Mouse (Mus musculus) forebrain, postnatal 0 days (tissue): ENCODE data around the gene Fndc4. TPM values are rescaled to one million over a fixed set of nuclear protein-coding genes. Genes with fewer than 3 reads are reported as not detected.
A peak's percentile ranks its signal among the peaks of the same experiment; 100 is the strongest.

Experiments used
- ATAC-seq: fragments of 200-750 bp; cut with Nextera tagmentation; 2 replicates; pipeline ENCODE4 v1.8.0; 2017; ENCODE audit warnings: mild to moderate bottlenecking, moderate library complexity
- DNase-seq: peaks from one replicate; pipeline ENCODE4 v3.0.0-alpha.2; 2015
- H3K27ac ChIP-seq: fragments of 300-500 bp; sonication (generic); 2 replicates; pipeline ENCODE4 v1.5.1; 2014; ENCODE audit warnings: low read depth, mild to moderate bottlenecking, antibody characterized with exemption, low read length, moderate library complexity, mixed read lengths
- H3K27me3 ChIP-seq: fragments of 300-500 bp; sonication (generic); 2 replicates; pipeline ENCODE4 v1.6.1; 2014; ENCODE audit warnings: mild to moderate bottlenecking, low read length, mixed read lengths; ENCODE audit not compliant: insufficient read depth
- H3K36me3 ChIP-seq: fragments of 300-500 bp; sonication (generic); 2 replicates; pipeline ENCODE4 v1.6.1; 2014; ENCODE audit warnings: mild to moderate bottlenecking, moderate library complexity; ENCODE audit not compliant: insufficient read depth
- H3K4me1 ChIP-seq: fragments of 300-500 bp; sonication (generic); 2 replicates; pipeline ENCODE4 v1.6.1; 2014; ENCODE audit warnings: antibody characterized with exemption; ENCODE audit not compliant: insufficient read depth
- H3K4me2 ChIP-seq: fragments of 300-500 bp; sonication (generic); 2 replicates; pipeline ENCODE4 v1.6.1; 2014; ENCODE audit warnings: low read depth, mild to moderate bottlenecking, moderate library complexity
- H3K4me3 ChIP-seq: fragments of 300-500 bp; sonication (generic); 2 replicates; pipeline ENCODE4 v1.5.1; 2014; ENCODE audit warnings: low read depth, low read length, mixed read lengths
- H3K9ac ChIP-seq: fragments of 300-500 bp; sonication (generic); 2 replicates; pipeline ENCODE4 v1.6.1; 2014; ENCODE audit warnings: mild to moderate bottlenecking
- H3K9me3 ChIP-seq: fragments of 300-500 bp; sonication (generic); 2 replicates; pipeline ENCODE4 v1.6.1; 2016; ENCODE audit warnings: low read length
- CTCF ChIP-seq: sonication (generic); IDR thresholded peaks from 2 replicates; pipeline ENCODE4 v1.5.1; 2016; ENCODE audit warnings: antibody characterized with exemption, control low read depth, low read depth
- WGBS: fragments of 180-500 bp; shearing (Covaris S2); extraction: QIAGEN DNeasy Blood & Tissue Kit; methylation state at CpG from one replicate; pipeline ENCODE4 v1.1.7; 2014; 5-methylcytosine and 5-hydroxymethylcytosine counted together
- polyA plus RNA-seq: library from polyadenylated mRNA; unstranded; fragments of >200 nt; fragmentation: Nextera tagmentation; extraction: Ambion mirVana; gene quantifications from 2 replicates; pipeline ENCODE4 v1.2.1, GENCODE M21; 2015
- total RNA-seq: library from RNA; depleted of rRNA; stranded (reverse); fragments of >200 nt; gene quantifications from 2 replicates; pipeline ENCODE4 v1.2.3, GENCODE M21; 2014

Fndc4 gene
- total and polyA plus RNA-seq, 2 experiments from 2014 or later, result 108 to 156 TPM

DNA sequence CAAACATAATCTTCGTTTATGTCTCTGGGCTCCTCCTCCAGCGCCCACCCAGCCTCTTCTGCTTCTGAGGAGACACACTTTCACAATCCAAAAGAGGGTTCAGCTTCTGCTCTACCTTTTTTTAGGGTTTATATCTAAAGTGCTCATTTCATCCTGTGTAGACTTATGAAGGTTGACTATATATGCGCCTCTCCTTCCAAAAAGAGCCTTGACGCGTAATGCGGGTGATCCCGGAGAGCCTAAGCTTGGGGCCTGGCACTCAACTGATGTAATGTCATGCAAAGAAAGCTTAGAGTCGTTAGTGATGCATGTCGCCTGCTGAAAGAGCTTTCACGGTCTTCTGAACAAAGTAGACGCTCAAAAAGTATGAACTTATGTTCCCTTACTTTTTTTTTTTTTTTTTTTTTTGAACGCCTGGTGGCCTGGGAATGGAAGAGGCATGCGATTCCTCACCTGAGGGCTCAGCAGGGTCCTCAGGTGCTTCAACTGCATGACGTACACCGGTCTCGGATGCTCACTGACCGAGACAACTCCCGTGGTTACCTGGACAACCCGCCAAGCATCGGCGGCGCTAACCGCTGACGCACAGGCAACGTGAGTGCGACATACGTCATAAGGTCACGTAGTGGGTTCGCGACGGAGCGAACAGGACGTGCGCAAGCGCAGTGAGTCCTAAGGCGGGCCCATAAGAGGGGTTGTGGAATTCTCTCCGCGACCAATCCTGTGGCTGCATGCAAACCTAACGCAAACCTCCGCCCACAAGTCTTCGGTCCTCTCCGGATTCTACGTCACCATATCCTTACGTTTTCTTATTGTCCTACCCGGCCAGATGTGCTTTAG, 5.1 kb downstream of the Fndc4 start, which contains the start of gene Ift172:
Gene Ift172 (minus strand): TSS at position 596 of the 840 bp plus-strand sequence.
- no peaks in the 10 kb centered on the region for H3K27me3 ChIP-seq
- ATAC-seq (peak; percentile 94), DNase-seq (peak; percentile 99)
- TF ChIP-seq CTCF, result no peak; the same call in 1 of the 2 replicates
- peak within 1 kb of the TSS; percentile 64; the same call in 1 of the 2 replicates for H3K27ac ChIP-seq
- peak within 1 kb of the TSS; percentile 78 for H3K4me2 ChIP-seq
- no peaks in the 10 kb centered on the region for H3K9me3 ChIP-seq
- peak within 1 kb of the TSS; percentile 53 for H3K4me3 ChIP-seq
- peaks cover 20% of the 10 kb centered on the region for H3K36me3 ChIP-seq
- 0 out of 2 replicates have a peak, but pooled peaks cover 12% of the 10 kb centered on the region for H3K4me1 ChIP-seq
- 2% methylated on average over 45 of the region's 45 CpGs for WGBS
- peak within 1 kb of the TSS; percentile 43 for H3K9ac ChIP-seq

DNA sequence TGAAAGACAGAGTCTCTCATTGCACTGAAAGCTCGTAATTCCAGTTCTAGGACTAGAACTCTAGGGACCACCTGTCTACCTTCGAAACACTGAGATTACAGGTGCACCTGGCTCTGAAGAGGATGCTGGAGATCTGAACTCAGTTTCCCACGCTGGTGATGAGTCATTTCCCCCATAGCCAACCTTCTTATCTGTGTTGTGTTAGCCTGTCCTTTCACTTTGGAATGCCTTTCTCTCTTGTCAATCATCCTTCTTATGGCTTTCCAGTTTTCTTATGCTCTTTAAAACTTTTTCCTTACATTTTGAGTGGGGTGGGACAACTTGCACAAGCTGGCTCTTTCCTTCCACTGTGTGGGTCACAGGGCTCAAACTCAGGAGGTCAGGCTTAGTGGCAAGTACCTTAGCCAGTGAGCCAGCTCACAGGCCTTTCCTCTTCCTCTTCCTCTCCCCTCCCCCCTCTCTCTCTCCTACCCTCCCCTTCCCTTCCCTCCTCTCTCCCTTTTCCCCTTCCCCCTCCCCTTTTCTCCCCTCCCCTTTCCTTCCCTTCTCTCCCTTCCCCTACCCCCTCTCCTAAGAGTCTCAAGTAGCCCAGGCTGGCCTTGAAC, 6.2 kb downstream of the Fndc4 start:
- H3K4me2 ChIP-seq, result peak overlapping the region; percentile 78
- ATAC-seq (no peak), DNase-seq (no peak)
- no peak for TF ChIP-seq CTCF
- 87% methylated on average over 3 of the region's 3 CpGs for WGBS
- H3K4me1 ChIP-seq, result 0 out of 2 replicates have a peak, but pooled peaks cover 9% of the 10 kb centered on the region
- no peak overlapping the region for H3K9ac ChIP-seq
- H3K4me3 ChIP-seq, result no peak overlapping the region
- peaks cover 29% of the 10 kb centered on the region for H3K36me3 ChIP-seq
- no peak overlapping the region for H3K27ac ChIP-seq
- no peaks in the 10 kb centered on the region for H3K27me3 ChIP-seq
- no peaks in the 10 kb centered on the region for H3K9me3 ChIP-seq

DNA sequence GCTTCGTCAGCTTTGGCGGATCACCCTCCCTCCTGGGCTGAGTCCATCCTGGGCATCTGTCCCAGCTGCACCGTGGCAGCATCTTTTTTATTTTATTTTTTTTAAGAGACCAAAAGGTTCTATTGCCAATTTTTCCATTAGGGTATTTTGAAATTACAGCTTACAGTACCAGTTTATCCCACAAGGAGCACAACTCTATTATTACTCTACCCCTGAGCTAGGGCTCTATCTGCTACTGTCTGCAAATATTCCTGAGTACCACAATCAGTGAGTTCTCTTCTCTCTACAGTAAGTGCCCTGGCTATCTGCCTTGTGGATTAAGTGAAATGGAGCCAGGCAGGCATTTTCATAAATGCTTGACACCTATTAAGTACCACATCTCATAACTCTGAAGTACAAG, 7.2 kb downstream of the Fndc4 start:
- 59% methylated on average over 3 of the region's 3 CpGs for WGBS
- Histone ChIP-seq H3K9ac (no peak overlapping the region), H3K36me3 (peaks cover 34% of the 10 kb centered on the region), H3K4me2 (no peak overlapping the region), H3K27me3 (no peaks in the 10 kb centered on the region), H3K9me3 (no peaks in the 10 kb centered on the region), H3K4me1 (0 out of 2 replicates have a peak, but pooled peaks cover 4% of the 10 kb centered on the region), H3K27ac (no peak overlapping the region), H3K4me3 (no peak overlapping the region)
- no peak for TF ChIP-seq CTCF
- DNase-seq, result no peak
- ATAC-seq, result no peak

DNA sequence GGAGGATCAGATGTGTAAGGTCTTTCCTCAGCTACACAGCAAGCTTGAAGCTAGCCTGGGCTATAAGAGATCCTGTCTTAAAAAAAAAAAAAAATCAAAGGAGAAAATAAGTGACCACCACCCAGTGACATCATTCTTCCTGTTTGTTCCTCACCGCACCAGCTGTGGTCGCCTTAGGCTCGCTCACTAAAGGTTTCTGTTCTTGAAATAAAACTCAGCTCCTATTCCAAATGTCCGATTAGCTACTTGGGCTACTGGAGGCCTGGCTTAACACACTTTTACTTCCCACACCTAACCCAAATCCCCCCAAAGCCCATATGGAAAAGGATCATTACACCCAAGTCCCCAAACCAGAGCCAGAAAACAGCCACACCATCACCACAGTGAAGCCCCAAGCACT, 7.7 kb downstream of the Fndc4 start:
- Histone ChIP-seq H3K4me1 (0 out of 2 replicates have a peak, but pooled peaks cover 4% of the 10 kb centered on the region), H3K36me3 (peaks cover 36% of the 10 kb centered on the region), H3K27me3 (no peaks in the 10 kb centered on the region), H3K9me3 (no peaks in the 10 kb centered on the region), H3K4me3 (no peak overlapping the region), H3K4me2 (no peak overlapping the region), H3K9ac (no peak overlapping the region), H3K27ac (no peak overlapping the region)
- ATAC-seq (no peak), DNase-seq (no peak)
- 83% methylated on average over 4 of the region's 4 CpGs for WGBS
- no peak for TF ChIP-seq CTCF

DNA sequence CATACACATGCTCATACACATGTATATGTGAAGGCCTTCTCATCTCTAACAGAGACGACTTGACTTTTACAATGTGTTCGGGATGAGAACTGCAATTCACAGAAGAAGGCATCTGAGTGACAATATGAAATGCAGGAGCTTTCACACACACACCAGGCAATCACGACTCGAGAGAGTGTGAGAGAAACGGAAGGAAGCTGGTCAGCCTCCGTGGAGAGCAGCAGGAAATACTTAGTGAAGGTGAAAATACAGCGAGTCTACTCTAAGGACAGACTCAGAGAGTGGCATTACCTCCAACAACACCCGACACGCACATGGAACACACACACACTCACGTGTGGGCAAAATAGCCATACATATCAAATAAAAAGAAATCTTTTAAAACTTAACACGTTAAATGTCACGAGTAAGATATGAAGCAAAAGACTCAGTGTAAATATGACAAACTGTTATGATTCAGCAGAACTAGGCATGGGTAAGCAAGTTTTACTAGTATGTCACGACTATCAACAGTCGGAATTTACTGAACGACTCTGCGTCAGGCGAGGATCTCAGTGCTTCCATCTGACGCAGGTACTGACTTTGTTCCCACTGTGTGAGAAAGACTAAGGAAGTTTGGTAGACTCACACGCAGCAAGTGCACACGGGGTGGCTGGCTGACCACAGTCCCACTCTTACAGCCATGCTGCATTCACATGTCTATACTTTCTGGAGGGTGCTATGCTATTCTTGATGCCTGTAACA, 16.5 kb downstream of the Fndc4 start:
- DNase-seq (no peak), ATAC-seq (no peak)
- no peak for TF ChIP-seq CTCF
- Histone ChIP-seq H3K9me3 (no peaks in the 10 kb centered on the region), H3K36me3 (peaks cover 79% of the 10 kb centered on the region), H3K4me1 (no peaks in the 10 kb centered on the region), H3K4me3 (no peak overlapping the region), H3K9ac (no peak overlapping the region), H3K27ac (no peak overlapping the region), H3K4me2 (no peak overlapping the region), H3K27me3 (no peaks in the 10 kb centered on the region)
- 87% methylated on average over 20 of the region's 20 CpGs for WGBS

DNA sequence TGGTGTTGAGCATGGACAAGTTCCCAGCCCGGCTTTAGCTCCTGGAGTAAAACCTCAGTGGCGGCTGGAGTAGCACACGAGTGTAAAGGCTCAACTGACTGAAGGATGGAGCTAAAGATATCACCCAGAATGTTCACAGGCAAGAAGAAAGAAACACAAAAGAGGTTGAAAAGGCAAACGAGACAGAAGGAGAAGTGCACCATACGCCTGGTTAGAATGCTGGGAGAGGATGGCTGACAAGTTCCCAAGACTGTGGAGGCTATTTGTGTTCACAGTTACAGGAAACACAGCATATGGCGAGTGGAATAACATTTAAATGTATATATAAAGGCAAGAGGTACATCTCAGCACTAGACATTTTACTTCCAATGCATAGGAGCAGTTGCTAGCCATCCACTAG, 22.9 kb downstream of the Fndc4 start:
- no peaks in the 10 kb centered on the region for H3K27me3 ChIP-seq
- no peak overlapping the region for H3K27ac ChIP-seq
- ATAC-seq, result no peak
- WGBS, result 81% methylated on average over 6 of the region's 6 CpGs
- no peak overlapping the region for H3K4me2 ChIP-seq
- H3K4me3 ChIP-seq, result no peak overlapping the region
- no peaks in the 10 kb centered on the region for H3K9me3 ChIP-seq
- no peak for DNase-seq
- H3K4me1 ChIP-seq, result no peaks in the 10 kb centered on the region
- no peak overlapping the region for H3K9ac ChIP-seq
- no peak for TF ChIP-seq CTCF
- peaks cover 61% of the 10 kb centered on the region for H3K36me3 ChIP-seq
